Mouse (Mus musculus): ENCODE data around the gene Slc26a11. TPM values are rescaled to one million over a fixed set of nuclear protein-coding genes. Genes with fewer than 3 reads are reported as not detected.

Gene Slc26a11
- polyA plus RNA-seq, 1 experiment from 2014 or later = 8.4 TPM

DNA sequence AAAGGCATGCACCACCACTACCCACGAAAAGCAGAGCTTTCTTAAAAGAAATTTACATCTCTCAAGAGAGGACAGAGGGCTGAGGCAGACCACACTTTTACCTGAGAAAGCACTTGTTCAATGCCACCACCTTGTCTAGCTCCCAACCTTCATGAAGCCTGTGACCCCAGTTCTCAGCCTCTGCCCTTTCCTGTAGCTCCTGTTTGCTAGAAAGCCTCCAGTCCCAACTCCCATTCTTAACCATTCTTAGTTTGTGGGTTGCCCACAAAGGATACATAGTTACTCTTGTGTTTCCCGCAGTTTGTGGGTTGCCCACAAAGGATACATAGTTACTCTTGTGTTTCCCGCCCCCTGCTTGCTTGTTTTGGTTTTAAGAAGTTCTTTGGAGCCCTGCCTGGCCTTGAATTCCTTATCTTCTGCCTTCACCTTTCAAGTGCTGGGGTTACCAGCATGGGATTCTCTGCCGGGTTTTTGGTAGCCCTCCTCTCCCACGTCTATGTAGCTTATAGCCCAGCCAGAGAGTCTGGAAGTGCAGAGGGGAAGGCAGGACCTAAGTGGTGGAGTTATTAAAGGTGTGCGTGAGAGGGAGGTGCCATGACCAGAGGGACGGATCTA, 36.1 kb downstream of the Slc26a11 start:
- H3K4me2 ChIP-seq (ENCODE audit: low read length) = peak overlapping the region; percentile 82; the same call in 1 of the 2 replicates
- no peaks in the 10 kb centered on the region for H3K36me3 ChIP-seq (ENCODE audit: control insufficient read depth, insufficient read depth, low read length)
- H3K27me3 ChIP-seq (replicated peaks; ENCODE audit: control insufficient read depth, insufficient read depth, low read length) = peaks cover 13% of the 10 kb centered on the region; the same call in 1 of the 2 replicates
- H3K4me1 ChIP-seq (replicated peaks; ENCODE audit: control insufficient read depth, insufficient read depth, low read length) = peaks cover 15% of the 10 kb centered on the region
- H3K9me3 ChIP-seq (ENCODE audit: control insufficient read depth, low read length) = no peaks in the 10 kb centered on the region
- peak; percentile 53 for DNase-seq (ENCODE audit: low spot score)
- no peak overlapping the region for H3K4me3 ChIP-seq (ENCODE audit: low read depth, low read length)
- WGBS = 43% methylated on average over 7 of the region's 7 CpGs
- H3K27ac ChIP-seq (ENCODE audit: low read depth) = no peak overlapping the region
- no peak overlapping the region for H3K9ac ChIP-seq (ENCODE audit: low read length)
- no peak for ATAC-seq (replicated peaks; ENCODE audit: low FRiP score, low TSS enrichment, low read depth)

DNA sequence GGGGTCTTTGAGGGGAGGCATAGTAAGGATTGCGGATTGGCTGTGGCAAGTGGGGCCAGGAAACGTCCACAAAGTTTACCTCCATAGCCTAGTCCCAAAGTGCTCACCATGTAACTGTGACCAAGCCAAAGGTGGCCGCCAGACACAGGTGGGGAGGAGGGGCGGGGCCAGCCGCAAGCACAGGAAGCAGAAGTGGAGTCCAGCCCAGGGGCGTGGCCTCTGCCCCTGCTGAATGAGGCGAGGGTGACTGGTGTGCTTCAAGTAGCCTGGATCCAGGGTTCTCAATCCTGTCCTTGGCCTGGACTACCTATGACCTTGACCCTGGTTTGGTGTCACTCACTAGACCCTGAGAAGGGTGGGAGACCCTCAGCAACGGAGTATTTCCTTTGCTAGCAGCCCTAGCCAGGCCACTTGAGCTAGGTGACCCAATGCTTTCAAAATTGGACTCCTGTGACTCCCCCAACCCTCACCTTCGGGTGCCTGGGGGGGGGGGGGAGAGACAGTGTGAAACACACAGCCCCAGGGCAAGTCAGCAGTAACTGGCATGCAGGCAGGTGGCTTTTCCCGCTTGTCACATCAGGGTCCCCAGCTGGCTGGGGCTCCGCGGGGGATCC, 36.8 kb downstream of the Slc26a11 start:
- 9% methylated on average over 12 of the region's 12 CpGs for WGBS

DNA sequence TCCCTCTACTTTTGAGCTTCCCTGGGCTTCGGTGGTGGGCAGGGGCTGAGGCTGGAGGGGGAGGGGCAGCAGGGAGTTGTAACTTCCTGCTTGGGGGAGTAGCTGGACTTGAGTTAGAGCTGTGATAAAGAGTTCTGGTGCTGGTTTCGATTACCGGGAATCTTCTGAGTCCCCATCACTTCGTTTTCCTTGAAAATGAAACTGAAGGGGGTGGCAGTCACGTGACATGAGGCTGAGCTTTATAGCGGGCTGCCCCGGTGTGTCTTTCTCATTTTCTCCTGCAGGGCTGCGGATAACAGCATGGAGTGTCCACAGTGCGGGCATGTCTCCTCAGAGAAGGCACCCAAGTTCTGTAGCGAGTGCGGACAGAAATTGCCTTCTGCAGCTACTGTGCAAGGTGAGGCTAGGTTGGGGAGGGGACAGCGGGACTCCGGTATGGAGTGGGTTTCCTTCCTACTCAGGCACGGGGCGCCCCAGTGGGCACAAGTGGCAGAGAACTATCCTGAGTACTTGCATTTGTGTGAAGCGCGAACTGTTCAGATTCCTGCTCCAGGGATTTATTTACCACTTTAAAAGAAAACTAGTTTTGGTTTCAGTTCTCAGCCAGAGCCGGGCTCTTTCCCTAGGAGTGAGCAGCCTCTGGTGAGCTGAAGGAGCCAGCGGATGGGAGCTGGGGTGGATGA, 37.6 kb downstream of the Slc26a11 start, which contains the start of gene Rnf213:
TSS of gene Rnf213 (plus strand) at position 301 of the 683 bp plus-strand sequence.
- DNase-seq (ENCODE audit: low spot score) (peak; percentile 84), ATAC-seq (replicated peaks; ENCODE audit: low FRiP score, low TSS enrichment, low read depth) (peak; percentile 61)
- peaks cover 13% of the 10 kb centered on the region; the same call in 1 of the 2 replicates for H3K27me3 ChIP-seq (replicated peaks; ENCODE audit: control insufficient read depth, insufficient read depth, low read length)
- H3K9me3 ChIP-seq (ENCODE audit: control insufficient read depth, low read length) = no peaks in the 10 kb centered on the region
- H3K27ac ChIP-seq (ENCODE audit: low read depth) = peak within 1 kb of the TSS; percentile 59
- WGBS = under 1% methylated on average over 19 of the region's 19 CpGs
- peaks cover 15% of the 10 kb centered on the region for H3K4me1 ChIP-seq (replicated peaks; ENCODE audit: control insufficient read depth, insufficient read depth, low read length)
- peak within 1 kb of the TSS; percentile 62 for H3K4me3 ChIP-seq (ENCODE audit: low read depth, low read length)
- no peaks in the 10 kb centered on the region for H3K36me3 ChIP-seq (ENCODE audit: control insufficient read depth, insufficient read depth, low read length)
- peak within 1 kb of the TSS; percentile 56 for H3K9ac ChIP-seq (ENCODE audit: low read length)
- H3K4me2 ChIP-seq (ENCODE audit: low read length) = peak within 1 kb of the TSS; percentile 82

More for the DNA sequence above, 36.8 kb downstream of the Slc26a11 start:
- Histone ChIP-seq H3K4me3 (ENCODE audit: low read depth, low read length) (peak overlapping the region; percentile 62), H3K27ac (ENCODE audit: low read depth) (0 out of 2 replicates have a peak overlapping the region, but pooled peaks have one; percentile 59), H3K4me2 (ENCODE audit: low read length) (peak overlapping the region; percentile 82), H3K9me3 (ENCODE audit: control insufficient read depth, low read length) (no peaks in the 10 kb centered on the region), H3K9ac (ENCODE audit: low read length) (no peak overlapping the region), H3K4me1 (replicated peaks; ENCODE audit: control insufficient read depth, insufficient read depth, low read length) (peaks cover 15% of the 10 kb centered on the region), H3K27me3 (replicated peaks; ENCODE audit: control insufficient read depth, insufficient read depth, low read length) (peaks cover 13% of the 10 kb centered on the region; the same call in 1 of the 2 replicates), H3K36me3 (ENCODE audit: control insufficient read depth, insufficient read depth, low read length) (no peaks in the 10 kb centered on the region)
- ATAC-seq (replicated peaks; ENCODE audit: low FRiP score, low TSS enrichment, low read depth) (peak; percentile 62), DNase-seq (ENCODE audit: low spot score) (peak; percentile 75)

DNA sequence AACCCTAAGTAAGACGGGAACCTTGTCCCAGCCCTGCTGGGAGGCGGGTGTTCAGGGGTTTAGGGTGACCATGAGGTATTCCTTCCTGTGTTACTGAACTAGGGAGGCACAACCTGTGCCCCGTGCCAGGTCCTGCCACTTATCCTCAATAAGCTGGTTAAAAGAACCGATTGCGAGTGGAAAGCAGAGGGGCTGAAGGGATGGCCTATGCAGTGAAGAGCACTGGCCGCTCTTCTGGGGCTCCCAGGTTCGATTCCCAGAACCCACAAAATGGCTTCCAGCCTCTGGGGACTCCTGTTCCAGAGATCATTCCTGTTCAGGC, 38.1 kb downstream of the Slc26a11 start:
- H3K27ac ChIP-seq (ENCODE audit: low read depth) = peak overlapping the region; percentile 59
- peak overlapping the region; percentile 62 for H3K4me3 ChIP-seq (ENCODE audit: low read depth, low read length)
- H3K9ac ChIP-seq (ENCODE audit: low read length) = peak overlapping the region; percentile 56
- H3K27me3 ChIP-seq (replicated peaks; ENCODE audit: control insufficient read depth, insufficient read depth, low read length) = peaks cover 13% of the 10 kb centered on the region; the same call in 1 of the 2 replicates
- peak overlapping the region; percentile 82 for H3K4me2 ChIP-seq (ENCODE audit: low read length)
- WGBS = 24% methylated on average over 7 of the region's 7 CpGs
- peaks cover 15% of the 10 kb centered on the region for H3K4me1 ChIP-seq (replicated peaks; ENCODE audit: control insufficient read depth, insufficient read depth, low read length)
- no peaks in the 10 kb centered on the region for H3K36me3 ChIP-seq (ENCODE audit: control insufficient read depth, insufficient read depth, low read length)
- DNase-seq (ENCODE audit: low spot score) = no peak
- no peak for ATAC-seq (replicated peaks; ENCODE audit: low FRiP score, low TSS enrichment, low read depth)
- H3K9me3 ChIP-seq (ENCODE audit: control insufficient read depth, low read length) = no peaks in the 10 kb centered on the region

DNA sequence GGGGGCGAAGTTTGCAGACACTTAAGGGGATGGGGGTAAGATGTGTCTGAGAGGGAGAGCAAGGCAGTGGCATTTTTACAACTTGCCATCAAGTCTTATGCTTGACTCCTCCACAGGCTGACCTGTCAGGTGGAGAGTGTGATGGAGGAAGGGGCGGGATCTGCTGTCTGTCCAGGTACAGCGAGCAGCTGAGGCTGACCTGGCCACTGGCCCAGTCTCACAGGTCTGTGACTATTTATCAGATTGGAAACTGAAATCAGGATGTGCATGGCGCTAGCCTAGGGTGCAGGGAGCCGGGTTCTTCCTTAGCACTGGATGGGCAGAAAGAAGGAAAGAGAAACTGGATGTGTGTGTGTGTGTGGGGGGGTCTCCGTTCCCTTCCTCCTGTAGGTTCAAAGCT, 38.9 kb downstream of the Slc26a11 start:
- peak overlapping the region; percentile 82 for H3K4me2 ChIP-seq (ENCODE audit: low read length)
- peaks cover 13% of the 10 kb centered on the region; the same call in 1 of the 2 replicates for H3K27me3 ChIP-seq (replicated peaks; ENCODE audit: control insufficient read depth, insufficient read depth, low read length)
- no peak overlapping the region for H3K9ac ChIP-seq (ENCODE audit: low read length)
- H3K4me1 ChIP-seq (replicated peaks; ENCODE audit: control insufficient read depth, insufficient read depth, low read length) = peaks cover 15% of the 10 kb centered on the region
- WGBS = 43% methylated on average over 6 of the region's 6 CpGs
- peak overlapping the region; percentile 62; the same call in 1 of the 2 replicates for H3K4me3 ChIP-seq (ENCODE audit: low read depth, low read length)
- H3K27ac ChIP-seq (ENCODE audit: low read depth) = no peak overlapping the region
- ATAC-seq (replicated peaks; ENCODE audit: low FRiP score, low TSS enrichment, low read depth) (no peak), DNase-seq (ENCODE audit: low spot score) (no peak)
- no peaks in the 10 kb centered on the region for H3K9me3 ChIP-seq (ENCODE audit: control insufficient read depth, low read length)
- no peaks in the 10 kb centered on the region for H3K36me3 ChIP-seq (ENCODE audit: control insufficient read depth, insufficient read depth, low read length)

DNA sequence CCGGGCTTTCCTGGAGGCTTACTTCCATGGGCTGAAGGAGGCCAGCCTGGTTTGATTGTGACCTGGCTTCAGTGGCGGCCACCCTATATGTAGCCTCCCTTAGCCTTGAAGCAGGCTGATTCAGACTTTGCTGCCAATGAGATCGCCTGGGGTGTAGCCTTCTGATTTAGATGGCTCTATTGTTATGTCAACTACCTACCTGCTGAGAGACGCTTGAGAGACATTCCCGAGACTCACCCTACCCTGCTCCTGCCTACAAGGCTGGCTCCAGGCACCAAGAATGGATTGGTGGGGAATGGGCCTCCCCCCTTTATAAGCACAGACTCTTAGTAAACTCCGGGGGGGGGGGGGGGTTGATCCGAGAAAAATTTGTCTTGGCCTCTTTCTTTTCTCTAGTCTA, 40.0 kb downstream of the Slc26a11 start:
- DNase-seq (ENCODE audit: low spot score) = no peak
- peaks cover 11% of the 10 kb centered on the region for H3K4me1 ChIP-seq (replicated peaks; ENCODE audit: control insufficient read depth, insufficient read depth, low read length)
- no peak for ATAC-seq (replicated peaks; ENCODE audit: low FRiP score, low TSS enrichment, low read depth)
- peaks cover 13% of the 10 kb centered on the region; the same call in 1 of the 2 replicates for H3K27me3 ChIP-seq (replicated peaks; ENCODE audit: control insufficient read depth, insufficient read depth, low read length)
- no peak overlapping the region for H3K9ac ChIP-seq (ENCODE audit: low read length)
- H3K27ac ChIP-seq (ENCODE audit: low read depth) = no peak overlapping the region
- H3K36me3 ChIP-seq (ENCODE audit: control insufficient read depth, insufficient read depth, low read length) = no peaks in the 10 kb centered on the region
- H3K9me3 ChIP-seq (ENCODE audit: control insufficient read depth, low read length) = no peaks in the 10 kb centered on the region
- H3K4me3 ChIP-seq (ENCODE audit: low read depth, low read length) = no peak overlapping the region
- 29% methylated on average over 7 of the region's 7 CpGs for WGBS
- peak overlapping the region; percentile 82; the same call in 1 of the 2 replicates for H3K4me2 ChIP-seq (ENCODE audit: low read length)

DNA sequence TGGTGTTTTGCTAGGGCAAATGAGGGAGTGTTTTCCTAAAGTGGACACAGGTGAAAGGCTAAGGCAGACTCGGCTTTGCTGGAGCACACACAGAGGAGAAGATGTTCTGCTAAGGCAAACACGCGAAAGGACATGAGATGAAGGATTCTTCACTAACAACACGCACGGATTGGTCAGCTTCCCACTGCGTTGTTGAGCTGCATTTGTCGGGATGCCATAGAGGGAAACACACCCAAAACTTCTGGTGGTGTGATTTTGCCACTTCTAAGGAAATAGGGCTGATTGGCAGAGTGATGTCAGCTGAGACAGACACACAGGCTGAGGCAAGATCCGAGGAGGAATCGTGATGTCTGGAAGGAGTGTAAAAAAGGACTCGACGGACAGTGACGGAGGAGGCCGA, 40.6 kb downstream of the Slc26a11 start:
- peaks cover 6% of the 10 kb centered on the region for H3K4me1 ChIP-seq (replicated peaks; ENCODE audit: control insufficient read depth, insufficient read depth, low read length)
- H3K9me3 ChIP-seq (ENCODE audit: control insufficient read depth, low read length) = no peaks in the 10 kb centered on the region
- DNase-seq (ENCODE audit: low spot score) (no peak), ATAC-seq (replicated peaks; ENCODE audit: low FRiP score, low TSS enrichment, low read depth) (no peak)
- H3K36me3 ChIP-seq (ENCODE audit: control insufficient read depth, insufficient read depth, low read length) = no peaks in the 10 kb centered on the region
- 35% methylated on average over 13 of the region's 13 CpGs for WGBS
- H3K27ac ChIP-seq (ENCODE audit: low read depth) = no peak overlapping the region
- no peak overlapping the region for H3K4me2 ChIP-seq (ENCODE audit: low read length)
- H3K27me3 ChIP-seq (replicated peaks; ENCODE audit: control insufficient read depth, insufficient read depth, low read length) = peaks cover 13% of the 10 kb centered on the region; the same call in 1 of the 2 replicates
- H3K4me3 ChIP-seq (ENCODE audit: low read depth, low read length) = no peak overlapping the region
- no peak overlapping the region for H3K9ac ChIP-seq (ENCODE audit: low read length)

DNA sequence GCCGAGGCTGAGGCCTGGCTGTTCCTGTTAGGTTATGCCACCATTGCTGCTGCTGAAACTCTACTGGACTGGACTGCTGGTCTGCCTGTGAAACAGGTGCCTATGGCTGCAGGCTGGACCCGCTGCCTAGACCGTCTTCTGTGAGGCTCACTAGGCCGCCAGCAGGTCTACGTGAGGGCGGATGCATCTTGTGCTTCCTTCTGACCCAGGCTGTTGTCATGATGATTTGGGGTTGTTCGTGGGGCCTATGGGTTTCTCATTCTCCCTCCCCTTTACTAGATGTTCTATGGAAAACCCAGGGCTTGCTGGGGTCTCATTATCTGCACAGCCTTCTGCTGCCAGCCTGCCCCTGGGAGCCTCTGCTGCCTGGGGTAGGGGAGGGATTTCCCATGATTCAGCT, 41.1 kb downstream of the Slc26a11 start:
- DNase-seq (ENCODE audit: low spot score) (no peak), ATAC-seq (replicated peaks; ENCODE audit: low FRiP score, low TSS enrichment, low read depth) (no peak)
- WGBS = 70% methylated on average over 7 of the region's 7 CpGs
- peaks cover 12% of the 10 kb centered on the region; the same call in 1 of the 2 replicates for H3K27me3 ChIP-seq (replicated peaks; ENCODE audit: control insufficient read depth, insufficient read depth, low read length)
- peaks cover 5% of the 10 kb centered on the region; the same call in 1 of the 2 replicates for H3K4me1 ChIP-seq (replicated peaks; ENCODE audit: control insufficient read depth, insufficient read depth, low read length)
- no peak overlapping the region for H3K9ac ChIP-seq (ENCODE audit: low read length)
- H3K9me3 ChIP-seq (ENCODE audit: control insufficient read depth, low read length) = no peaks in the 10 kb centered on the region
- no peak overlapping the region for H3K4me2 ChIP-seq (ENCODE audit: low read length)
- H3K27ac ChIP-seq (ENCODE audit: low read depth) = no peak overlapping the region
- no peak overlapping the region for H3K4me3 ChIP-seq (ENCODE audit: low read depth, low read length)
- H3K36me3 ChIP-seq (ENCODE audit: control insufficient read depth, insufficient read depth, low read length) = no peaks in the 10 kb centered on the region
